Mouse (Mus musculus) CH12.LX (cell line): ENCODE measurements around the gene 2810004N23Rik. TPM values are rescaled to one million over a fixed set of nuclear protein-coding genes. Genes with fewer than 3 reads are reported as not detected.
A peak's percentile ranks its signal among the peaks of the same experiment; 100 is the strongest.

Experiments
- DNase-seq: peaks from one replicate; pipeline ENCODE4 v3.0.0-alpha.2; 2013; ENCODE audit errors: extremely low read depth
- H3K27ac ChIP-seq: 2 replicates; pipeline ENCODE4 v1.5.1; 2012; ENCODE audit warnings: low read depth, mild to moderate bottlenecking, control low read depth, moderate library complexity; ENCODE audit not compliant: insufficient read depth
- H3K27me3 ChIP-seq: replicated peaks from 2 replicates; pipeline ENCODE3; 2012; ENCODE audit warnings: inconsistent platforms
- H3K36me3 ChIP-seq, 2 experiments: replicated peaks in 1 of 2; 2 replicates each; pipeline versions ENCODE3 to v1.6.1; 2012; ENCODE audit warnings: inconsistent platforms in 1 of 2, low read length in 1 of 2, mild to moderate bottlenecking in 1 of 2, mixed read lengths in 1 of 2, moderate library complexity in 1 of 2; ENCODE audit not compliant: control insufficient read depth in 1 of 2, insufficient read depth in 1 of 2
- H3K4me1 ChIP-seq, 2 experiments: 2 replicates each; pipeline ENCODE4 v1.6.1; 2012; ENCODE audit warnings: inconsistent platforms in 1 of 2, moderate library complexity in 1 of 2; ENCODE audit not compliant: insufficient read depth in 2 of 2, control insufficient read depth in 1 of 2
- H3K4me2 ChIP-seq: 2 replicates; pipeline ENCODE4 v1.6.1; 2012; ENCODE audit warnings: low read depth, mild to moderate bottlenecking, control low read depth; ENCODE audit not compliant: poor library complexity, insufficient read depth, severe bottlenecking
- H3K4me3 ChIP-seq, 3 experiments: fragments of 150-350 bp in 1 of 3; sonication (generic) in 1 of 3; replicated peaks in 1 of 3; 2 replicates each; pipeline versions ENCODE3 to v1.5.1; 2011 to 2012; ENCODE audit warnings: low read depth in 2 of 3, low read length in 2 of 3, mild to moderate bottlenecking in 2 of 3, moderate library complexity in 2 of 3, control low read depth in 1 of 3, improper control_type of control experiment in 1 of 3, inconsistent platforms in 1 of 3, mixed read lengths in 1 of 3; ENCODE audit not compliant: poor library complexity in 1 of 3
- H3K79me2 ChIP-seq: replicated peaks from 2 replicates; pipeline ENCODE4 v1.6.1; 2012; ENCODE audit warnings: mild to moderate bottlenecking, moderate library complexity; ENCODE audit not compliant: control insufficient read depth, poor library complexity, insufficient read depth, severe bottlenecking; ENCODE audit errors: extremely low read depth
- H3K9ac ChIP-seq: 2 replicates; pipeline ENCODE4 v1.6.1; 2012; ENCODE audit warnings: low read depth, mild to moderate bottlenecking, control low read depth, moderate library complexity; ENCODE audit not compliant: insufficient read depth
- H3K9me3 ChIP-seq: replicated peaks from 2 replicates; pipeline ENCODE3; 2012; ENCODE audit warnings: low read length, inconsistent platforms, mixed read lengths
- BHLHE40 ChIP-seq: IDR thresholded peaks from 2 replicates; pipeline ENCODE4 v1.6.1; 2011; ENCODE audit warnings: mild to moderate bottlenecking, low read depth, low read length, improper control_type of control experiment
- CHD1 ChIP-seq: IDR thresholded peaks from 2 replicates; pipeline ENCODE4 v1.6.1; 2012; ENCODE audit warnings: low read depth, low read length, improper control_type of control experiment, inconsistent platforms
- CHD2 ChIP-seq: IDR thresholded peaks from 2 replicates; pipeline ENCODE4 v1.6.1; 2011; ENCODE audit warnings: low read length, improper control_type of control experiment
- CTCF ChIP-seq, 2 experiments: IDR thresholded peaks in 1 of 2; conservative IDR thresholded peaks in 1 of 2; 2 replicates each; pipeline ENCODE4 v1.5.1; 2011 to 2012; ENCODE audit warnings: low read depth in 2 of 2, low read length in 2 of 2, improper control_type of control experiment in 1 of 2, inconsistent platforms in 1 of 2, mild to moderate bottlenecking in 1 of 2, moderate library complexity in 1 of 2
- E2F4 ChIP-seq: IDR thresholded peaks from 2 replicates; pipeline ENCODE4 v1.6.1; 2011; ENCODE audit warnings: low read depth, low read length, improper control_type of control experiment; ENCODE audit not compliant: insufficient replicate concordance
- ELF1 ChIP-seq: IDR thresholded peaks from 2 replicates; pipeline ENCODE4 v1.6.1; 2014; ENCODE audit warnings: low read depth, mild to moderate bottlenecking, inconsistent platforms, low read length, improper control_type of control experiment
- EP300 ChIP-seq: IDR thresholded peaks from 2 replicates; pipeline ENCODE4 v1.6.1; 2011; ENCODE audit warnings: low read length, improper control_type of control experiment
- ETS1 ChIP-seq: conservative IDR thresholded peaks from 2 replicates; pipeline ENCODE4 v1.6.1; 2012; ENCODE audit warnings: low read depth, mild to moderate bottlenecking, inconsistent platforms, low read length, improper control_type of control experiment, moderate library complexity
- HCFC1 ChIP-seq: IDR thresholded peaks from 2 replicates; pipeline ENCODE4 v1.6.1; 2012; ENCODE audit warnings: low read depth, mild to moderate bottlenecking, inconsistent platforms, low read length, improper control_type of control experiment
- IRF4 ChIP-seq: IDR thresholded peaks from 2 replicates; pipeline ENCODE4 v1.6.1; 2014; ENCODE audit warnings: low read depth, mild to moderate bottlenecking, inconsistent platforms, low read length, improper control_type of control experiment
- JUN ChIP-seq: IDR thresholded peaks from 2 replicates; pipeline ENCODE4 v1.6.1; 2011; ENCODE audit warnings: low read depth, mild to moderate bottlenecking, low read length, improper control_type of control experiment, moderate library complexity; ENCODE audit not compliant: insufficient read depth
- JUND ChIP-seq: conservative IDR thresholded peaks from 2 replicates; pipeline ENCODE4 v1.6.1; 2011; ENCODE audit warnings: low read depth, low read length, improper control_type of control experiment
- KAT2A ChIP-seq: IDR thresholded peaks from 2 replicates; pipeline ENCODE4 v1.6.1; 2012; ENCODE audit warnings: low read length, improper control_type of control experiment, inconsistent platforms; ENCODE audit not compliant: insufficient replicate concordance
- MAFK ChIP-seq: IDR thresholded peaks from 2 replicates; pipeline ENCODE4 v1.6.1; 2011; ENCODE audit warnings: low read length, improper control_type of control experiment; ENCODE audit not compliant: insufficient replicate concordance
- MAX ChIP-seq: IDR thresholded peaks from 2 replicates; pipeline ENCODE4 v1.6.1; 2011; ENCODE audit warnings: low read length, improper control_type of control experiment
- MAZ ChIP-seq: IDR thresholded peaks from 2 replicates; pipeline ENCODE4 v1.6.1; 2012; ENCODE audit warnings: low read depth, mild to moderate bottlenecking, inconsistent platforms, low read length, improper control_type of control experiment, moderate library complexity
- MEF2A ChIP-seq: IDR thresholded peaks from 2 replicates; pipeline ENCODE4 v1.6.1; 2014; ENCODE audit warnings: low read depth, mild to moderate bottlenecking, inconsistent platforms, low read length, improper control_type of control experiment, borderline replicate concordance
- MXI1 ChIP-seq: IDR thresholded peaks from 2 replicates; pipeline ENCODE4 v1.6.1; 2011; ENCODE audit warnings: mild to moderate bottlenecking, low read depth, low read length, improper control_type of control experiment
- MYC ChIP-seq: IDR thresholded peaks from 2 replicates; pipeline ENCODE4 v1.6.1; 2011; ENCODE audit warnings: low read depth, mild to moderate bottlenecking, improper control_type of control experiment, low read length
- NELFE ChIP-seq: IDR thresholded peaks from 2 replicates; pipeline ENCODE4 v1.6.1; 2011; ENCODE audit warnings: low read depth, low read length, improper control_type of control experiment
- NRF1 ChIP-seq: IDR thresholded peaks from 2 replicates; pipeline ENCODE4 v1.6.1; 2014; ENCODE audit warnings: low read depth, mild to moderate bottlenecking, inconsistent platforms, low read length, improper control_type of control experiment, moderate library complexity
- PAX5 ChIP-seq: IDR thresholded peaks from 2 replicates; pipeline ENCODE4 v1.6.1; 2012; ENCODE audit warnings: low read length, inconsistent platforms, mixed read lengths
- POLR2A ChIP-seq: IDR thresholded peaks from 2 replicates; pipeline ENCODE4 v1.6.1; 2011; ENCODE audit warnings: low read depth, mild to moderate bottlenecking, improper control_type of control experiment, low read length
- POLR2AphosphoS2 ChIP-seq: IDR thresholded peaks from 2 replicates; pipeline ENCODE4 v1.6.1; 2011; ENCODE audit warnings: low read depth, low read length, improper control_type of control experiment
- RAD21 ChIP-seq: IDR thresholded peaks from 2 replicates; pipeline ENCODE4 v1.6.1; 2011; ENCODE audit warnings: low read depth, mild to moderate bottlenecking, low read length, improper control_type of control experiment, moderate library complexity
- RCOR1 ChIP-seq: conservative IDR thresholded peaks from 2 replicates; pipeline ENCODE4 v1.6.1; 2012; ENCODE audit warnings: low read depth, mild to moderate bottlenecking, inconsistent platforms, low read length, improper control_type of control experiment
- SIN3A ChIP-seq: IDR thresholded peaks from 2 replicates; pipeline ENCODE4 v1.6.1; 2012; ENCODE audit warnings: low read length, improper control_type of control experiment, inconsistent platforms
- SMC3 ChIP-seq: IDR thresholded peaks from 2 replicates; pipeline ENCODE4 v1.6.1; 2011; ENCODE audit warnings: low read depth, low read length, improper control_type of control experiment
- TBP ChIP-seq: conservative IDR thresholded peaks from 2 replicates; pipeline ENCODE4 v1.6.1; 2011; ENCODE audit warnings: low read depth, low read length, improper control_type of control experiment
- TCF12 ChIP-seq: IDR thresholded peaks from 2 replicates; pipeline ENCODE4 v1.6.1; 2014; ENCODE audit warnings: low read depth, mild to moderate bottlenecking, inconsistent platforms, low read length, improper control_type of control experiment
- UBTF ChIP-seq: IDR thresholded peaks from 2 replicates; pipeline ENCODE4 v1.6.1; 2012; ENCODE audit warnings: low read depth, mild to moderate bottlenecking, inconsistent platforms, low read length, improper control_type of control experiment, moderate library complexity
- USF1 ChIP-seq: IDR thresholded peaks from 2 replicates; pipeline ENCODE4 v1.6.1; 2014; ENCODE audit warnings: low read depth, mild to moderate bottlenecking, inconsistent platforms, low read length, improper control_type of control experiment
- USF2 ChIP-seq: conservative IDR thresholded peaks from 2 replicates; pipeline ENCODE4 v1.6.1; 2011; ENCODE audit warnings: low read depth, low read length, improper control_type of control experiment
- ZC3H11A ChIP-seq: IDR thresholded peaks from 2 replicates; pipeline ENCODE4 v1.6.1; 2012; ENCODE audit warnings: low read depth, mild to moderate bottlenecking, inconsistent platforms, low read length, improper control_type of control experiment
- ZKSCAN1 ChIP-seq: IDR thresholded peaks from 2 replicates; pipeline ENCODE4 v1.6.1; 2012; ENCODE audit warnings: low read depth, inconsistent platforms, low read length, improper control_type of control experiment, borderline replicate concordance
- ZMIZ1 ChIP-seq: IDR thresholded peaks from 2 replicates; pipeline ENCODE4 v1.6.1; 2012; ENCODE audit warnings: low read depth, mild to moderate bottlenecking, inconsistent platforms, low read length, improper control_type of control experiment
- ZNF384 ChIP-seq: IDR thresholded peaks from 2 replicates; pipeline ENCODE4 v1.6.1; 2012; ENCODE audit warnings: low read depth, low read length, improper control_type of control experiment, inconsistent platforms
- dilution Hi-C: fragments of 300-500 bp; cut with MboI; formaldehyde crosslinking; loops from 2 replicates; pipeline ENCODE4 v1.14.3; 2020; ENCODE audit warnings: low sequenced_read_pairs; ENCODE audit not compliant: extremely low pct_unique_long_range_greater_than_20kb, extremely low pct_ligation_motif_present
- in situ Hi-C: fragments of 300-500 bp; cut with MboI; formaldehyde crosslinking; loops from 3 replicates; pipeline ENCODE4 v1.14.3; 2019; ENCODE audit warnings: low sequenced_read_pairs, low pct_ligation_motif_present, low pct_unique_long_range_greater_than_20kb, mixed read lengths
- polyA plus RNA-seq: library from polyadenylated mRNA; unstranded; fragments of >175 nt; gene quantifications from 2 replicates; pipeline ENCODE4 v1.2.1, GENCODE M21; 2012; ENCODE audit warnings: low read depth; ENCODE audit not compliant: insufficient read length
- total RNA-seq, 2 experiments: library from RNA; depleted of rRNA; stranded (reverse); fragments of 300-350 nt in 1 of 2; fragments of >200 nt in 1 of 2; gene quantifications; 2 replicates each; pipeline ENCODE4 v1.2.3; 2012 to 2014

Gene 2810004N23Rik
- total RNA-seq (2012; rRNA removed) = 47.6 and 61.6 TPM in 2 replicates
- total RNA-seq (2014; rRNA removed) = 45.1 and 51.4 TPM in 2 replicates
- polyA plus RNA-seq = 75.7 and 76.8 TPM in 2 replicates

DNA sequence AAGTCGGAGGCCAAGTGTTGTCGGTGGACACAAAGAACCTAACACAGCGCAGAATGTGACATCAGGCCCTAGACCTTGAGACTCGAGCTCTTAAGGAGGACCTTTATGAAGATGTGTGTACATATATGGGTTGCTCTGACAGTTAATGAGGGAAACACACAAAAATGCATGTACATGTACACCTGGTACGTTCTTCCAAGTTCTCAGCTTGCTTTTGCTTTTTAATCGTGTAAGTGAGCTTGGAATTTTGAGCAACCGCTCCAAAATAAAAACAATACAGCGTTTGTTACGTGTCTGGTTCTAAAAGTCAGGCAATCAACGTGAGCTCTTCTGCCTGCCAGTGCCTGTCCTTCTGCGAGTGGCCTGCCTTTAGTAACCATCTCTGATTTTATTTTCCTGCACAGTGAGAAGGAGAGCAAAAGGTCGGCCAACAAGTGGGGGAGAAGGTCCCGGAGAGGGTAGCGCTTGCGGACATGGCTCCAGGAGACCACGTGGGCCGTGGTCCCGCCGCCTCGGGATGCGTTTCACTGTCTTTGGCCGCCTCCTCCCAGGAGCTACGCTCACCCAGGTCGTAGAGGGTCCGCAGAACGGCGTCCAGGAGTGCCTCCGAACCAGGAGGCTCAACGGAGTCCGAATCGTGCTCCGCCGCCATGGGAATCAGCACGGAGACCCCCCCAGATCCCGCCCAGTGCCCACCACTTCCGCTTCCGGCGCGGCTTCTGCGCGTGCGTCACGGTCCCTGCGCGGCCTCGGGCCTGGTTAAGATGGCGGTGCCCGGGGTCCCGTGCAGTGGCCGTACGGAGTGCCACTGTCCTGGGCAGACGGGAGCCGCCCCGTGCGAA, at the start of gene 2810004N23Rik, which contains the start of gene Gnpat:
Gene 2810004N23Rik, minus strand, starts transcription at position 800 of the 842 bp plus-strand sequence.
Gene Gnpat, plus strand, starts transcription at position 713 of the 842 bp plus-strand sequence.
- Histone ChIP-seq H3K27ac (peak within 1 kb of the TSS; percentile 77), H3K36me3 (peaks cover 33 to 61% of the 10 kb centered on the region in 2 experiments), H3K27me3 (no peaks in the 10 kb centered on the region), H3K9ac (peak within 1 kb of the TSS; percentile 95), H3K4me3 (peak within 1 kb of the TSS; percentile 95 to 100 (median 95)), H3K4me1 (peaks cover 8 to 58% of the 10 kb centered on the region in 2 experiments), H3K9me3 (no peaks in the 10 kb centered on the region), H3K4me2 (peak within 1 kb of the TSS; percentile 85), H3K79me2 (peaks cover 72% of the 10 kb centered on the region)
- peak; percentile 87 for DNase-seq
- in situ Hi-C loops = no loop called here
- dilution Hi-C loops = no loop called here
- TF ChIP-seq RAD21 (no peak), CHD1 (0 out of 2 replicates have a peak, but pooled peaks have one; percentile 53), ZMIZ1 (peak; percentile 94), CHD2 (peak; percentile 23; the same call in 1 of the 2 replicates), E2F4 (peak; percentile 18; the same call in 1 of the 2 replicates), ELF1 (peak; percentile 93), JUND (no peak), PAX5 (no peak), KAT2A (peak; percentile 74; the same call in 1 of the 2 replicates), POLR2AphosphoS2 (peak; percentile 80), SIN3A (no peak; the same call in 1 of the 2 replicates), ETS1 (0 out of 2 replicates have a peak, but pooled peaks have one; percentile 32), ZC3H11A (no peak), NRF1 (peak; percentile 87), IRF4 (peak; percentile 50), MXI1 (peak; percentile 98), USF2 (peak; percentile 21; the same call in 1 of the 2 replicates), HCFC1 (peak; percentile 84), NELFE (peak; percentile 96), SMC3 (no peak), TBP (peak; percentile 72; the same call in 1 of the 2 replicates), BHLHE40 (peak; percentile 91), MYC (peak; percentile 96), POLR2A (peak; percentile 98), ZKSCAN1 (no peak), ZNF384 (no peak), JUN (no peak), CTCF (conservative IDR thresholded peaks at IDR 0.05 in 1 of 2, IDR thresholded peaks at IDR 0.05 in 1 of 2; ENCODE audit: low read depth in 2 of 2, low read length in 2 of 2) (no peak), TCF12 (peak; percentile 96), EP300 (no peak), RCOR1 (peak; percentile 79), MAX (peak; percentile 94), UBTF (peak; percentile 84; the same call in 1 of the 2 replicates), USF1 (peak; percentile 61), MEF2A (no peak; the same call in 1 of the 2 replicates), MAFK (no peak), MAZ (peak; percentile 65; the same call in 1 of the 2 replicates)
